Mouse (Mus musculus): ENCODE data around the gene Haghl.

DNA sequence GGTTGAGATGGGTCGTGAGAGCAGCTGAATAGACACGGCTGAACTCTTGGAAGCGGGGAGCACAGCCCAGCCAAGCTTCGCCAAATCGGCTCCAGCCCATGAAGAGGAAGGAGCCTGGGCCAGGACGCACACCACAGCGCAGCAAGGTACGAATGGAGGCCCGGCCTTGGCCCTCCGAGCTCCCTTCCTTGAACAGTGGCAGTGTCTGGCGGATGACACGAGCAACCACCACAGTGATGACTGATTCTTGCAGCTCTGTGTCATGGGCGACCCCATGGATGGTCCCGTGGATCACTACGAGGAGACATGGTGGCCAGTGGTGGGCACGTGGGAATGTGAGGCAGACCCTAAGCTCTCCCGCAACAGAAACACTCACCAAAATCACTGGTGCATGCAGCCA, 9.5 kb upstream of the Haghl start:
- TF ChIP-seq POLR2A (IDR thresholded peaks at IDR 0.05; ENCODE audit: borderline replicate concordance, extremely low read depth, insufficient read depth, insufficient read length, poor library complexity, severe bottlenecking) = no peak
- no peak for TF ChIP-seq CTCF (IDR thresholded peaks at IDR 0.05; ENCODE audit: borderline replicate concordance, extremely low read depth, insufficient read depth, insufficient read length)

Measured in brain, embryonic 14.5 days (tissue).